Mouse (Mus musculus) myocyte (in vitro differentiated cells): Measurements from ENCODE around the gene Cobl. TPM values are rescaled to one million over a fixed set of nuclear protein-coding genes. Genes with fewer than 3 reads are reported as not detected.

ENCODE experiments used
- H3K27me3 ChIP-seq: one replicate; pipeline ENCODE4 v1.6.1; 2011; ENCODE audit not compliant: control insufficient read depth, insufficient read depth, insufficient read length
- H3K36me3 ChIP-seq: one replicate; pipeline ENCODE4 v1.6.1; 2011; ENCODE audit not compliant: control insufficient read depth, insufficient read depth
- H3K4me2 ChIP-seq: one replicate; pipeline ENCODE4 v1.6.1; 2011; ENCODE audit warnings: low read depth, control low read depth
- H3K4me3 ChIP-seq: one replicate; pipeline ENCODE4 v1.5.1; 2011; ENCODE audit warnings: mild to moderate bottlenecking, control low read depth, moderate library complexity
- H3K79me2 ChIP-seq: one replicate; pipeline ENCODE4 v1.6.1; 2011; ENCODE audit not compliant: control insufficient read depth, insufficient read depth
- H3ac ChIP-seq: one replicate; pipeline ENCODE4 v1.6.1; 2011; ENCODE audit not compliant: control insufficient read depth, insufficient read length
- CEBPB ChIP-seq: IDR thresholded peaks from 2 replicates; pipeline ENCODE4 v1.6.1; 2011; ENCODE audit warnings: mild to moderate bottlenecking, moderate library complexity; ENCODE audit not compliant: poor library complexity, insufficient read depth, severe bottlenecking
- E2F4 ChIP-seq: IDR thresholded peaks from one replicate; pipeline ENCODE4 v1.6.1; 2011; ENCODE audit warnings: mild to moderate bottlenecking, control low read depth, moderate library complexity; ENCODE audit not compliant: insufficient read depth
- MAX ChIP-seq: IDR thresholded peaks from one replicate; pipeline ENCODE4 v1.6.1; 2011; ENCODE audit warnings: low read depth, mild to moderate bottlenecking, control low read depth
- MYOD1 ChIP-seq, 3 experiments: IDR thresholded peaks; one replicate each; pipeline ENCODE4 v1.6.1; 2011; ENCODE audit warnings: control low read depth in 2 of 3, low read depth in 2 of 3, mild to moderate bottlenecking in 2 of 3, moderate library complexity in 1 of 3; ENCODE audit not compliant: insufficient read length in 2 of 3, control insufficient read depth in 1 of 3
- MYOG ChIP-seq, 3 experiments: IDR thresholded peaks; one replicate each; pipeline ENCODE4 v1.6.1; 2011; ENCODE audit warnings: control low read depth in 2 of 3, low read depth in 2 of 3, mild to moderate bottlenecking in 2 of 3; ENCODE audit not compliant: insufficient read length in 2 of 3, control insufficient read depth in 1 of 3, insufficient read depth in 1 of 3
- POLR2A ChIP-seq: IDR thresholded peaks from one replicate; pipeline ENCODE4 v1.6.1; 2011; ENCODE audit warnings: low read depth, mild to moderate bottlenecking, control low read depth, moderate library complexity; ENCODE audit not compliant: insufficient read length
- POLR2AphosphoS2 ChIP-seq: IDR thresholded peaks from one replicate; pipeline ENCODE4 v1.6.1; 2011; ENCODE audit warnings: low read depth, control low read depth; ENCODE audit not compliant: insufficient read length
- REST ChIP-seq: IDR thresholded peaks from one replicate; pipeline ENCODE4 v1.6.1; 2011; ENCODE audit warnings: mild to moderate bottlenecking, control low read depth, moderate library complexity; ENCODE audit not compliant: insufficient read depth, insufficient read length
- SRF ChIP-seq: IDR thresholded peaks from one replicate; pipeline ENCODE4 v1.6.1; 2011; ENCODE audit warnings: low read depth; ENCODE audit not compliant: control insufficient read depth, insufficient read length
- TCF12 ChIP-seq: IDR thresholded peaks from one replicate; pipeline ENCODE4 v1.6.1; 2011; ENCODE audit warnings: mild to moderate bottlenecking, control low read depth; ENCODE audit not compliant: poor library complexity, insufficient read depth, severe bottlenecking
- TCF3 ChIP-seq: IDR thresholded peaks from one replicate; pipeline ENCODE4 v1.6.1; 2011; ENCODE audit warnings: low read depth, control low read depth; ENCODE audit not compliant: insufficient read length
- USF1 ChIP-seq: IDR thresholded peaks from one replicate; pipeline ENCODE4 v1.6.1; 2011; ENCODE audit warnings: low read depth, mild to moderate bottlenecking, control low read depth, moderate library complexity
- polyA plus RNA-seq: library from polyadenylated mRNA; unstranded; fragments of >200 nt; fragmentation: generic; extraction: Trizol; gene quantifications from one replicate; pipeline ENCODE4 v1.2.1, GENCODE M21; 2012; ENCODE audit warnings: missing spikeins

The Cobl gene
- polyA plus RNA-seq, 1 experiment = 191 TPM

DNA sequence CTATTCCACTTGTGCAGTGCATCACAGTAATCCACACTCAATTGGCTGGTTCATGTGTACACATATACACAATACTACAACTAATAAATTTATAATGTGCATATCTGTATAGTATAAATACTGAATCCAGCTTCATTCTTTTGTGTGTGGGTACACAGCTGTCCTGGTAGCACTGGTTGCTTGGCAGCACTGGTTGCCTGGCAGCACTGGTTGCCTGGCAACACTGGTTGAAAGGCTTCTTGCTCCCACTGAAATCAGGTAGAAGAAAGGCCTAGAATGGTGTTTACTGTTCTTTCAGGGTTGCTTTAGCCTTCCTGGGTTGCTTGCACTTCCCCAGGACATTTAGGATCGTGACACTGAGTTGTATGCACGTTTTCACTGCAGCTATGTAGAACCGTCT is 49.4 kb downstream of the Cobl start:
- Histone ChIP-seq H3K4me2 (no peak overlapping the region), H3K27me3 (no peaks in the 10 kb centered on the region), H3ac (no peak overlapping the region), H3K4me3 (no peak overlapping the region), H3K79me2 (peaks cover 6% of the 10 kb centered on the region), H3K36me3 (no peaks in the 10 kb centered on the region)
- TF ChIP-seq POLR2A (no peak), TCF12 (no peak), USF1 (no peak), MYOG (IDR thresholded peaks at IDR 0.05; ENCODE audit: control insufficient read depth in 1 of 3, insufficient read depth in 1 of 3, insufficient read length in 2 of 3, low read depth in 2 of 3) (no peak), MAX (no peak), CEBPB (no peak), E2F4 (no peak), POLR2AphosphoS2 (no peak), TCF3 (no peak), REST (no peak), MYOD1 (IDR thresholded peaks at IDR 0.05; ENCODE audit: control insufficient read depth in 1 of 3, insufficient read length in 2 of 3, low read depth in 2 of 3) (no peak), SRF (no peak)

DNA sequence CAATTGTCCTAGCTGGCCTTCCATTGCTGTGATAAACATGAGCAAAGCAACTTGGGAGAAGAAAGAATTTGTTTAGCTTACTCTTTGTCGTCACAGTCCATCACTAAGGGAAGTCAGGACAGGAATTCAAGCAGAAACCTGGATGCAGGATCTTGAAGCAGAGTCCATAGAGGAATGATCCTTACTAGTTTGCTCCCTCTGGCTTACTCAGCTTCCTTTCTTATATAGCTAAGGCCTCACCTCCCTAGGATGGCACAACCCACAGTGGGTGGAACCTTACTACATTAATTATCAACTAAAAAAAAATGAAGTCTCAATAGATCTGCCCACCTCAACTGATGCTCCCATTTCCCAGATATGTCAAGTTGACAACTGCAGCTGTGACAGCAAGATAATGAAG is 52.8 kb downstream of the Cobl start:
- Histone ChIP-seq H3K27me3 (no peaks in the 10 kb centered on the region), H3K36me3 (no peaks in the 10 kb centered on the region), H3K4me2 (no peak overlapping the region), H3K79me2 (peaks cover 9% of the 10 kb centered on the region), H3ac (no peak overlapping the region), H3K4me3 (no peak overlapping the region)
- TF ChIP-seq POLR2A (no peak), SRF (no peak), MYOD1 (IDR thresholded peaks at IDR 0.05; ENCODE audit: control insufficient read depth in 1 of 3, insufficient read length in 2 of 3, low read depth in 2 of 3) (no peak), REST (no peak), TCF12 (no peak), MYOG (IDR thresholded peaks at IDR 0.05; ENCODE audit: control insufficient read depth in 1 of 3, insufficient read depth in 1 of 3, insufficient read length in 2 of 3, low read depth in 2 of 3) (no peak), POLR2AphosphoS2 (no peak), MAX (no peak), E2F4 (no peak), TCF3 (no peak), CEBPB (no peak), USF1 (no peak)

DNA sequence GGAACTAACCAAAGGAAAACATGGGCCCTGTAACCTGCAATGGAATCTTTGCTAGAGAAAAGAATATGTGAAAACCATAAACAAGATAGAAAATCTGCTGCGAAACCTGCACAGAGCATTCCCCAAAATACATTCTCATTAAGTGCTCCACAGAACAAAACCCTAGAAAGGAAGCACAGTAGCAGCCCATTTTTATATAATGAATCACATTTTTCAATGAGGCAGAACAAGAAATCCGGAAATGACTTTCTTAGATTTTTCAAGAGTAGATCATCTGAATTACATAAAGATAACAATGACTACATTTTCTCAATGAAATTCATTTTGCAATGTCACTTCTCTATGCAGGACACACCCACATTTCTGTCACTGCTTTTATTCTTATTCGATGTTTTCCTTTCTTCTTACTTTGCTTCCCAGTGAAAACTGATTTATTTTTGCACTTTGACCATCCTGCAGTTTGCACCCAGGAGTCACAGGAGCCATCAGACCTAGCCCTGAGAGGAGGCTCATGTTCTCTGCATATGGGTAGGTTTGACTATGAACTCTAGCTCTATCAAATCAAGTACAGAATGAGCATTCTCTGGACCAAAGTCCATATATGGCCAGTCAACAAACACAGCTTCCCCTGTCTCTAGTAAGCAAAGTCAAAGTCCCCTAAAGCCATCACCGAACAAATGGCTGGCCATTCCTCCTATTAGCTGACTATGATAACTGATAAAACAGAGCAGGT is 53.5 kb downstream of the Cobl start:
- Histone ChIP-seq H3K79me2 (peaks cover 9% of the 10 kb centered on the region), H3K36me3 (no peaks in the 10 kb centered on the region), H3K4me3 (no peak overlapping the region), H3K4me2 (no peak overlapping the region), H3ac (no peak overlapping the region), H3K27me3 (no peaks in the 10 kb centered on the region)
- TF ChIP-seq POLR2AphosphoS2 (no peak), CEBPB (no peak), MYOG (IDR thresholded peaks at IDR 0.05; ENCODE audit: control insufficient read depth in 1 of 3, insufficient read depth in 1 of 3, insufficient read length in 2 of 3, low read depth in 2 of 3) (no peak), TCF12 (no peak), SRF (no peak), MAX (no peak), E2F4 (no peak), MYOD1 (IDR thresholded peaks at IDR 0.05; ENCODE audit: control insufficient read depth in 1 of 3, insufficient read length in 2 of 3, low read depth in 2 of 3) (no peak), REST (no peak), POLR2A (no peak), USF1 (no peak), TCF3 (no peak)

DNA sequence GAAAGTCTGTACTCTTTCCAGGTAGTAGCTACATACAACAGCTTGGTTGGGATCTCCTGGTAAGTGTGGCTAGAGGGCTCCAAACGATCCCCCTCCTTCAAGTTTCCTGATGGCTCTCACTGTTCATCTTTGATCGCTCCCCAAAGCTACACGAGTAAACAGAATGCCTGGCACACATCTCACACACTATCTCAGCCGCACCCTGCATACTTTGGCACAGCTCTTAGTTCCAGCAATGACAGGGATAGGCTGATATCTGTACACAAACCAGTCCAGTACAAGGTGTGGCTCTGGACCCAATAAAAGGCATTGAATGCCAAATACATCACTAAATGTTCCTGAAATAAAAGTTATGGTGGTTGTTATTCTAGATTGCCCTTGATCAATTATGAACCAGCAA is 55.3 kb downstream of the Cobl start:
- no peak overlapping the region for H3K4me2 ChIP-seq
- H3K27me3 ChIP-seq = no peaks in the 10 kb centered on the region
- peaks cover 11% of the 10 kb centered on the region for H3K79me2 ChIP-seq
- no peak overlapping the region for H3K4me3 ChIP-seq
- no peak overlapping the region for H3ac ChIP-seq
- no peaks in the 10 kb centered on the region for H3K36me3 ChIP-seq
- no peak for TF ChIP-seq CEBPB

DNA sequence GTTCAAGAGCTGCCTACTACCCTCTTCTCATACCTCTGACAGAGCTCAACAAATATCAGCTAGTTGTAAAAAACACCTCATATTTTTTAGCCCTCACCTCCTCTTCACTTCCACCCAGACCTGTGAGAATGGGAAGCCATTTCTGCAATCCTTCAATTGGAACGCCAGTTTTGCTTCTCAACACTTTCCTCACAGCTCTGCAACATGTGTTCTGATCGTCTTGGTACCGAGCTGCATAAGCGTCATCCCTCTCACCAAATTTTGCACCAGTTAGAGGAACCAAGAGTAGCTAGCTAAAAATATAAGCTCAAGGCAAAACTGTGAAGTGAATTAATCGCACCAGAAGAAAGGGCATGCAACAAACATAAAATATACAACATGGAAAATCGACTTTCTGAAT is 56.9 kb downstream of the Cobl start:
- Histone ChIP-seq H3K36me3 (no peaks in the 10 kb centered on the region), H3ac (no peak overlapping the region), H3K27me3 (no peaks in the 10 kb centered on the region), H3K4me2 (no peak overlapping the region), H3K4me3 (no peak overlapping the region), H3K79me2 (peaks cover 9% of the 10 kb centered on the region)
- TF ChIP-seq POLR2AphosphoS2 (no peak), REST (no peak), SRF (no peak), E2F4 (no peak), USF1 (no peak), TCF3 (no peak), POLR2A (no peak), MYOG (IDR thresholded peaks at IDR 0.05; ENCODE audit: control insufficient read depth in 1 of 3, insufficient read depth in 1 of 3, insufficient read length in 2 of 3, low read depth in 2 of 3) (no peak), CEBPB (no peak), MYOD1 (IDR thresholded peaks at IDR 0.05; ENCODE audit: control insufficient read depth in 1 of 3, insufficient read length in 2 of 3, low read depth in 2 of 3) (no peak), TCF12 (no peak), MAX (no peak)
